Mouse (Mus musculus): Measurements from ENCODE around the gene Olfr328. TPM values are rescaled to one million over a fixed set of nuclear protein-coding genes. Genes with fewer than 3 reads are reported as not detected.

Olfr328 gene
- polyA plus RNA-seq (2017; shearing (Covaris generic)) = not detected

GRCm38 (mm10) chr11:58555536-58555935 is at the start of gene Olfr328:
Gene Olfr328 (minus strand): TSS chr11:58555636.

GRCm38 (mm10) chr11:58594814-58595213 is 39.4 kb upstream of the Olfr328 start, which contains the start of gene Olfr324:
Gene Olfr324 (plus strand): TSS chr11:58595114.

GRCm38 (mm10) chr11:58577430-58577829 is 22.0 kb upstream of the Olfr328 start, which contains the start of gene Olfr325:
Gene Olfr325 (plus strand): TSS chr11:58577730.

GRCm38 (mm10) chr11:58570405-58570804 is 15.0 kb upstream of the Olfr328 start, which contains the start of gene Olfr224:
Gene Olfr224 (minus strand): TSS chr11:58570553.

GRCm38 (mm10) chr11:58546322-58546721 is 9.1 kb downstream of the Olfr328 start, which contains the start of gene Olfr329-ps:
Gene Olfr329-ps (minus strand): TSS chr11:58546422.

GRCm38 (mm10) chr11:58534736-58535135 is 20.7 kb downstream of the Olfr328 start, which contains the start of gene Olfr330:
Gene Olfr330 (minus strand): TSS chr11:58534836.

GRCm38 (mm10) chr11:58502472-58502871 is 53.0 kb downstream of the Olfr328 start, which contains the start of gene Olfr331:
Gene Olfr331 (minus strand): TSS chr11:58502572.

Other genes starting within 250 kb of the Olfr328 start
- 28.5 TPM for gene Zfp692, start 248.6 kb downstream of the Olfr328 start, polyA plus RNA-seq (2017; shearing (Covaris generic))
- 48.2 TPM for gene Zfp672, start 225.3 kb downstream of the Olfr328 start, polyA plus RNA-seq (2017; shearing (Covaris generic))
- 30.7 TPM for gene Sh3bp5l, start 224.9 kb downstream of the Olfr328 start, polyA plus RNA-seq (2017; shearing (Covaris generic))
- not detected for gene Lypd8, start 176.6 kb downstream of the Olfr328 start, polyA plus RNA-seq (2017; shearing (Covaris generic))
- not detected for gene 1810065E05Rik, start 134.5 kb downstream of the Olfr328 start, polyA plus RNA-seq (2017; shearing (Covaris generic))
- gene Gm12253, start 123.1 kb downstream of the Olfr328 start, polyA plus RNA-seq (2017; shearing (Covaris generic)) = not detected
- not detected for gene Lypd9, start 102.7 kb downstream of the Olfr328 start, polyA plus RNA-seq (2017; shearing (Covaris generic))
- gene Olfr30, start 93.4 kb downstream of the Olfr328 start, polyA plus RNA-seq (2017; shearing (Covaris generic)) = not detected
- not detected for gene Olfr332, start 63.1 kb downstream of the Olfr328 start, polyA plus RNA-seq (2017; shearing (Covaris generic))
- gene Olfr331, start 53.1 kb downstream of the Olfr328 start, polyA plus RNA-seq (2017; shearing (Covaris generic)) = not detected
- gene Olfr330, start 20.8 kb downstream of the Olfr328 start, polyA plus RNA-seq (2017; shearing (Covaris generic)) = not detected
- not detected for gene Olfr329-ps, start 9.2 kb downstream of the Olfr328 start, polyA plus RNA-seq (2017; shearing (Covaris generic))
- gene Olfr224, start 14.9 kb upstream of the Olfr328 start, polyA plus RNA-seq (2017; shearing (Covaris generic)) = 0.26 TPM
- not detected for gene Olfr325, start 22.1 kb upstream of the Olfr328 start, polyA plus RNA-seq (2017; shearing (Covaris generic))
- not detected for gene Olfr324, start 39.5 kb upstream of the Olfr328 start, polyA plus RNA-seq (2017; shearing (Covaris generic))
- gene 2210407C18Rik, start 60.4 kb upstream of the Olfr328 start, polyA plus RNA-seq (2017; shearing (Covaris generic)) = not detected
- not detected for gene Olfr323, start 74.9 kb upstream of the Olfr328 start, polyA plus RNA-seq (2017; shearing (Covaris generic))
- not detected for gene Trim58, start 84.8 kb upstream of the Olfr328 start, polyA plus RNA-seq (2017; shearing (Covaris generic))
- not detected for gene Olfr322, start 103.1 kb upstream of the Olfr328 start, polyA plus RNA-seq (2017; shearing (Covaris generic))
- gene Olfr320, start 125.5 kb upstream of the Olfr328 start, polyA plus RNA-seq (2017; shearing (Covaris generic)) = not detected
- gene Olfr319, start 143.5 kb upstream of the Olfr328 start, polyA plus RNA-seq (2017; shearing (Covaris generic)) = not detected
- not detected for gene Olfr318, start 168.4 kb upstream of the Olfr328 start, polyA plus RNA-seq (2017; shearing (Covaris generic))
- not detected for gene Olfr317, start 183.6 kb upstream of the Olfr328 start, polyA plus RNA-seq (2017; shearing (Covaris generic))
- gene Olfr316, start 197.1 kb upstream of the Olfr328 start, polyA plus RNA-seq (2017; shearing (Covaris generic)) = not detected
- gene Olfr315, start 217.6 kb upstream of the Olfr328 start, polyA plus RNA-seq (2017; shearing (Covaris generic)) = not detected
- not detected for gene Olfr314, start 227.3 kb upstream of the Olfr328 start, polyA plus RNA-seq (2017; shearing (Covaris generic))
- not detected for gene Fam183b, start 246.3 kb upstream of the Olfr328 start, polyA plus RNA-seq (2017; shearing (Covaris generic))